ENCODE assay signal across 8 mouse cellular contexts in the genomic region with DNA sequence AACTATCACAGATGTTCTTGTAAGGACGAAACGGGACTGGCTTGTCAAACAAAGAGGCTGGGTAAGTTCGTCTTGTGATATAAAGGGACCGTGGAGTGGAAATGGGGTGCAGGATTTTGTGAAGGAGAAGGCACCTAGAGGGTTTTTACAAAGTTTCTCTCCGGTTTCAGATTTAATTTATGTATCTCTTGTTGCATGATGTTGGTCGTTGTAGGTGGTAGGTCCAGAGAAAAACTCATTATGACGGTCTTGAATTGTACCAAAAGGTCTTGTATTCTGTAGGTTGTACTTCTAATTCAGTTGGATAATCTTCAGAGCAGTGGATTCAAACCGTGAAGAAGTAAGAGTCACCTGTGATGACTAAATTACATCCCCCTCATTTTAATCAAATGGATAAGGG. TPM values are rescaled to one million over a fixed set of nuclear protein-coding genes. Genes with fewer than 3 reads are reported as not detected.
A peak's percentile ranks its signal among the peaks of the same experiment; 100 is the strongest.
DNase-seq lines count a peak whose midpoint lies in the region; ATAC-seq and TF ChIP-seq lines count a peak whose summit lies in the region.

No protein-coding gene starts in this region.

- no peaks in the 10 kb centered on the region for H3K27me3 ChIP-seq in embryonic facial prominence, embryonic 11.5 days (ENCODE audit: control insufficient read depth, insufficient read depth, low read length)
- H3K27me3 ChIP-seq in intestine, embryonic 14.5 days (replicated peaks; ENCODE audit: control insufficient read depth, insufficient read depth, low read length) = no peaks in the 10 kb centered on the region
- no peaks in the 10 kb centered on the region for H3K27me3 ChIP-seq in myocyte (ENCODE audit: control insufficient read depth, insufficient read depth, insufficient read length)

- TF ChIP-seq CTCF in layer of hippocampus, adult 2 months (conservative IDR thresholded peaks at IDR 0.05) = no peak

- no peak for TF ChIP-seq POLR2A in myocyte (IDR thresholded peaks at IDR 0.05; ENCODE audit: insufficient read length, low read depth)

- H3K79me2 ChIP-seq in myocyte (ENCODE audit: control insufficient read depth, insufficient read depth) = peaks cover 70% of the 10 kb centered on the region

- H3K4me1 ChIP-seq in embryonic facial prominence, embryonic 11.5 days (ENCODE audit: control insufficient read depth, insufficient read depth, low read length) = 0 out of 2 replicates have a peak, but pooled peaks cover 6% of the 10 kb centered on the region
- peaks cover 32% of the 10 kb centered on the region for H3K4me1 ChIP-seq in intestine, embryonic 14.5 days (replicated peaks; ENCODE audit: control insufficient read depth, insufficient read depth, low read length)

- peak overlapping the region; percentile 99 for H3K27ac ChIP-seq in layer of hippocampus, adult 2 months
- peak overlapping the region; percentile 91; the same call in 1 of the 2 replicates for H3K27ac ChIP-seq in embryonic facial prominence, embryonic 11.5 days (replicated peaks; ENCODE audit: low read depth, low read length)
- H3K27ac ChIP-seq in intestine, embryonic 14.5 days (ENCODE audit: low read depth) = peak overlapping the region; percentile 99

- 6% methylated on average over 8 of the region's 8 CpGs for WGBS in embryonic facial prominence, embryonic 11.5 days
- WGBS in intestine, embryonic 14.5 days = 3% methylated on average over 8 of the region's 8 CpGs

- no peak for ATAC-seq in embryonic facial prominence, embryonic 11.5 days (replicated peaks; ENCODE audit: insufficient number of reproducible peaks, low FRiP score, low TSS enrichment, low read depth)
- no peak for ATAC-seq in intestine, embryonic 14.5 days (replicated peaks; ENCODE audit: low FRiP score, low TSS enrichment, low read depth)

- no peaks in the 10 kb centered on the region for H3K9me3 ChIP-seq in embryonic facial prominence, embryonic 11.5 days (replicated peaks; ENCODE audit: control insufficient read depth, low read length)
- H3K9me3 ChIP-seq in intestine, embryonic 14.5 days (ENCODE audit: control insufficient read depth, low read length) = no peaks in the 10 kb centered on the region

- peak overlapping the region; percentile 77 for H3K4me3 ChIP-seq in layer of hippocampus, adult 2 months
- H3K4me3 ChIP-seq in embryonic facial prominence, embryonic 11.5 days (ENCODE audit: low read depth, low read length) = peak overlapping the region; percentile 99
- peak overlapping the region; percentile 100 for H3K4me3 ChIP-seq in intestine, embryonic 14.5 days (ENCODE audit: low read depth, low read length)
- peak overlapping the region; percentile 98 for H3K4me3 ChIP-seq in myocyte

- peak overlapping the region; percentile 81 for H3K4me2 ChIP-seq in embryonic facial prominence, embryonic 11.5 days (ENCODE audit: low read depth, low read length)
- H3K4me2 ChIP-seq in intestine, embryonic 14.5 days (ENCODE audit: low read length) = peak overlapping the region; percentile 90
- H3K4me2 ChIP-seq in myocyte (ENCODE audit: low read depth) = peak overlapping the region; percentile 99

- H3K9ac ChIP-seq in embryonic facial prominence, embryonic 11.5 days (replicated peaks; ENCODE audit: low read length) = peak overlapping the region; percentile 99
- peak overlapping the region; percentile 99 for H3K9ac ChIP-seq in intestine, embryonic 14.5 days (ENCODE audit: low read length)

- H3K36me3 ChIP-seq in embryonic facial prominence, embryonic 11.5 days (replicated peaks; ENCODE audit: control insufficient read depth, insufficient read depth, low read depth, low read length) = peaks cover 6% of the 10 kb centered on the region
- peaks cover 47% of the 10 kb centered on the region for H3K36me3 ChIP-seq in intestine, embryonic 14.5 days (ENCODE audit: control insufficient read depth, insufficient read depth, low read length)
- H3K36me3 ChIP-seq in myocyte (ENCODE audit: control insufficient read depth, insufficient read depth) = peaks cover 36% of the 10 kb centered on the region

- peak overlapping the region; percentile 91 for H3ac ChIP-seq in myocyte (ENCODE audit: control insufficient read depth, insufficient read length)

- no peak for DNase-seq in layer of hippocampus, adult 2 months (ENCODE audit: low spot score in 2 of 2)
- no peak for DNase-seq in layer of hippocampus, postnatal 36 days
- no peak for DNase-seq in embryonic facial prominence, embryonic 11.5 days (ENCODE audit: low spot score)
- DNase-seq in intestine, embryonic 14.5 days (ENCODE audit: low spot score) = no peak
- no peak for DNase-seq in layer of hippocampus, postnatal 25 days (ENCODE audit: extremely low spot score in 1 of 2, low spot score in 1 of 2)
- DNase-seq in right cerebral cortex, postnatal 4 days = no peak
- DNase-seq in right cerebral cortex, postnatal 10 days (ENCODE audit: low spot score in 2 of 2) = no peak

TF ChIP-seq in myocyte, 11 proteins besides CTCF, POLR2A, EP300 and RAD21:
- TF ChIP-seq E2F4 (IDR thresholded peaks at IDR 0.05; ENCODE audit: insufficient read depth) = no peak
- no peak for TF ChIP-seq REST (IDR thresholded peaks at IDR 0.05; ENCODE audit: insufficient read depth, insufficient read length)
- no peak for TF ChIP-seq POLR2AphosphoS2 (IDR thresholded peaks at IDR 0.05; ENCODE audit: insufficient read length, low read depth)
- TF ChIP-seq TCF12 (IDR thresholded peaks at IDR 0.05; ENCODE audit: insufficient read depth, poor library complexity, severe bottlenecking) = no peak
- no peak for TF ChIP-seq MYOG (IDR thresholded peaks at IDR 0.05; ENCODE audit: control insufficient read depth in 1 of 3, insufficient read depth in 1 of 3, insufficient read length in 2 of 3, low read depth in 2 of 3)
- no peak for TF ChIP-seq SRF (IDR thresholded peaks at IDR 0.05; ENCODE audit: control insufficient read depth, insufficient read length, low read depth)
- TF ChIP-seq TCF3 (IDR thresholded peaks at IDR 0.05; ENCODE audit: insufficient read length, low read depth) = no peak
- TF ChIP-seq MYOD1 (IDR thresholded peaks at IDR 0.05; ENCODE audit: control insufficient read depth in 1 of 3, insufficient read length in 2 of 3, low read depth in 2 of 3) = no peak

RNA-seq across cellular contexts. Expression of a gene that starts 1.4 kb away (rescaled TPM):
- 10 to 100 TPM; 49.6 to 55.2 TPM for total RNA-seq in layer of hippocampus, adult 2 months (2021)
- total RNA-seq in layer of hippocampus, postnatal 36 days (2021) = 10 to 100 TPM; 60.8 to 61.3 TPM
- 77.1 and 83.3 TPM in 2 replicates for polyA plus RNA-seq in embryonic facial prominence, embryonic 11.5 days (2014; fragmentation: Nextera tagmentation; extraction: Ambion mirVana)
- 49.8 and 57.5 TPM in 2 replicates for polyA plus RNA-seq in intestine, embryonic 14.5 days (2014; fragmentation: Nextera tagmentation; extraction: Ambion mirVana)
- 51.6 TPM for polyA plus RNA-seq in myocyte (2012; fragmentation: generic; extraction: Trizol)
- total RNA-seq in layer of hippocampus, postnatal 25 days (2021) = 10 to 100 TPM; 54.6 to 61.6 TPM

RNA-seq across cellular contexts. Expression of a gene that starts 27.8 kb away (rescaled TPM):
- 1 to 10 TPM; 7.0 to 7.9 TPM for total RNA-seq in layer of hippocampus, adult 2 months (2021)
- total RNA-seq in layer of hippocampus, postnatal 36 days (2021) = 1 to 10 TPM; 5.0 to 5.1 TPM
- polyA plus RNA-seq in embryonic facial prominence, embryonic 11.5 days (2014; fragmentation: Nextera tagmentation; extraction: Ambion mirVana) = 0.55 and 0.71 TPM in 2 replicates
- polyA plus RNA-seq in intestine, embryonic 14.5 days (2014; fragmentation: Nextera tagmentation; extraction: Ambion mirVana) = 1.2 and 2.6 TPM in 2 replicates
- polyA plus RNA-seq in myocyte (2012; fragmentation: generic; extraction: Trizol) = 4.6 TPM
- total RNA-seq in layer of hippocampus, postnatal 25 days (2021) = 1 to 10 TPM; 3.7 to 4.0 TPM

RNA-seq across cellular contexts. Expression of a gene that starts 35.2 kb away (rescaled TPM):
- total RNA-seq in layer of hippocampus, adult 2 months (2021) = 100 to 1,000 TPM; 302 to 322 TPM
- 100 to 1,000 TPM; 310 TPM for total RNA-seq in layer of hippocampus, postnatal 36 days (2021)
- 69.7 and 79.4 TPM in 2 replicates for polyA plus RNA-seq in embryonic facial prominence, embryonic 11.5 days (2014; fragmentation: Nextera tagmentation; extraction: Ambion mirVana)
- 71.8 and 75.6 TPM in 2 replicates for polyA plus RNA-seq in intestine, embryonic 14.5 days (2014; fragmentation: Nextera tagmentation; extraction: Ambion mirVana)
- 65.3 TPM for polyA plus RNA-seq in myocyte (2012; fragmentation: generic; extraction: Trizol)
- 100 to 1,000 TPM; 298 to 321 TPM for total RNA-seq in layer of hippocampus, postnatal 25 days (2021)
